Mouse (Mus musculus) liver, embryonic 16.5 days (tissue): Measurements from ENCODE around the gene Itga3. TPM values are rescaled to one million over a fixed set of nuclear protein-coding genes. Genes with fewer than 3 reads are reported as not detected.

Experiments used
- ATAC-seq: fragments of 200-750 bp; cut with Nextera tagmentation; 2 replicates; pipeline ENCODE4 v1.8.0; 2017; ENCODE audit warnings: low read depth, mild to moderate bottlenecking, moderate number of reproducible peaks, moderate library complexity
- H3K27ac ChIP-seq: fragments of 300-500 bp; sonication (generic); 2 replicates; pipeline ENCODE4 v1.5.1; 2014; ENCODE audit warnings: mild to moderate bottlenecking, low read length
- H3K27me3 ChIP-seq: fragments of 300-500 bp; sonication (generic); 2 replicates; pipeline ENCODE4 v1.6.1; 2014; ENCODE audit warnings: low read depth, low read length, mixed read lengths; ENCODE audit not compliant: control insufficient read depth, insufficient read depth
- H3K36me3 ChIP-seq: fragments of 300-500 bp; sonication (generic); 2 replicates; pipeline ENCODE4 v1.6.1; 2014; ENCODE audit warnings: mild to moderate bottlenecking; ENCODE audit not compliant: control insufficient read depth, insufficient read depth
- H3K4me1 ChIP-seq: fragments of 300-500 bp; sonication (generic); 2 replicates; pipeline ENCODE4 v1.6.1; 2014; ENCODE audit warnings: low read depth, low read length, mixed read lengths; ENCODE audit not compliant: control insufficient read depth
- H3K4me2 ChIP-seq: fragments of 300-500 bp; sonication (generic); 2 replicates; pipeline ENCODE4 v1.6.1; 2014; ENCODE audit warnings: low read depth, low read length, mixed read lengths
- H3K4me3 ChIP-seq: fragments of 300-500 bp; sonication (generic); 2 replicates; pipeline ENCODE4 v1.5.1; 2014; ENCODE audit warnings: low read depth, mild to moderate bottlenecking, low read length
- H3K9ac ChIP-seq: fragments of 300-500 bp; sonication (generic); 2 replicates; pipeline ENCODE4 v1.6.1; 2014; ENCODE audit warnings: low read depth, low read length
- H3K9me3 ChIP-seq: fragments of 300-500 bp; sonication (generic); replicated peaks from 2 replicates; pipeline ENCODE4 v1.6.1; 2016; ENCODE audit warnings: low read length; ENCODE audit not compliant: control insufficient read depth
- WGBS: fragments of 180-500 bp; shearing (Covaris S2); extraction: QIAGEN DNeasy Blood & Tissue Kit; methylation state at CpG from one replicate; pipeline ENCODE4 v1.1.7; 2014; ENCODE audit not compliant: insufficient replicate concordance; 5-methylcytosine and 5-hydroxymethylcytosine counted together
- polyA plus RNA-seq: library from polyadenylated mRNA; unstranded; fragments of >200 nt; fragmentation: Nextera tagmentation; extraction: Ambion mirVana; gene quantifications from 2 replicates; pipeline ENCODE4 v1.2.1, GENCODE M21; 2015

Gene Itga3
- polyA plus RNA-seq = 1.7 and 2.2 TPM in 2 replicates

DNA sequence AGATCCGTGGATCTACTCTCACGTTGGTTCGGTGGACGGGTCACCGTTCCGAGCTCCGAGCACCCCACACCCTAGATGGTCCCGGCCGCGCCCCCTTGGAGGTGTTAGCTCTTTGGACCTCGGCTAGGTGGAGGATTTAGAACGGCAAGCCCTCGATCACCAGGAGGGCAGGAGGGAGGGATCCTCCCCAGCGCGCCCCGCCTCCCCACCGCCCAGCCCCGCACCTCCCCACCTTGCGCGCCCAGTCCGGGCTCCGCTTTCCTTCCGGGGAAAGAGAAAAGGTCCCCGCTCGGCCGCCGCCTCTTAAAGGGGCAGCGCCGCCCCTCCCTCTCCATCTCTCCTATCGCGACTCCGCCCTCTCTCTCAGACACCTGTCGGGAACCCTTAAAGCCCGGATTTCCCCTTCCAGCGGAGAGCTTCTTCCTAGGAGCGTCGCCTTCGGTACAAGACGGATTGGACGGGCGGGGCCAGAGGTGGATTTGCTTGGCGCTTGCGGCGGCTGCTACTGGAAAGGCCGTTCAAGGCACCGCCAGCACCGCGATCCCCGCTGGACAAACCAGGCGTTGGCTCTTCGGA lies at the start of gene Itga3:
TSS of gene Itga3 (minus strand) at position 266 of the 576 bp plus-strand sequence.
- Histone ChIP-seq H3K36me3 (no peaks in the 10 kb centered on the region), H3K4me2 (peak within 1 kb of the TSS; percentile 34), H3K4me1 (peaks cover 5% of the 10 kb centered on the region), H3K9me3 (no peaks in the 10 kb centered on the region), H3K27ac (peak within 1 kb of the TSS; percentile 40; the same call in 1 of the 2 replicates), H3K4me3 (peak within 1 kb of the TSS; percentile 55), H3K27me3 (peaks cover 48% of the 10 kb centered on the region), H3K9ac (peak within 1 kb of the TSS; percentile 19)
- ATAC-seq = peak; percentile 85
- 1% methylated on average over 39 of the region's 51 CpGs for WGBS

DNA sequence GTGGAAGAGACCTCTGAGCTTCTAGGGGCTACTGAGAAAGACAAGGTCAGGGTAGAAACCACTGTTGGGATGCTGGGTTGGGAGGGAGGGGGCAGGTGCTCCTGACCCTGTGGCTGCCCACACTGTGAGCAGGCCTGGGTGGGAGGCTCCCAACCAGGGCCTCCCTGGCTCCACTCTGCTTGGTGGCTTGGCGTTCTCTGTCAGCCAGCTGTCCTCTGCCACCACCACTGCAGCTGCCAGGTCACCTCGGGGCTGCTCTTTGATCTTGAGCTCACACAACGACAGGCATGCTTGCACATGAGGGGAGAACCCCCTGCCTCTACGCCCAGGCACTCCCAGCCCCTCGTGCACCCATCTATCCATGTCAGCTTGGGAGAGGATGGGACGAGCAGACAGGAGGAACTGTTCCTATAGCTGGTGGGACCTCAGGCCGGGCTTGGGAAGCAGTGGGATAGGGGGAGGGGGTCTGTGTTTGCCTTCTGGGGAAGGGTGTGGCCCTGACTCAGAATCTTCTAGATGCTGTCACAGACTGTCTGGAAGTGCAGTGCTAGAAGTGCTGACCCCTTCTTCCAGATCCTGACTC lies 48.9 kb upstream of the Itga3 start:
- no peaks in the 10 kb centered on the region for H3K36me3 ChIP-seq
- no peak overlapping the region for H3K27ac ChIP-seq
- ATAC-seq = no peak
- no peak overlapping the region for H3K9ac ChIP-seq
- 36% methylated on average over 7 of the region's 7 CpGs for WGBS
- H3K27me3 ChIP-seq = peaks cover 66% of the 10 kb centered on the region
- no peaks in the 10 kb centered on the region for H3K4me1 ChIP-seq
- H3K4me2 ChIP-seq = no peak overlapping the region
- H3K9me3 ChIP-seq = no peaks in the 10 kb centered on the region
- H3K4me3 ChIP-seq = no peak overlapping the region

DNA sequence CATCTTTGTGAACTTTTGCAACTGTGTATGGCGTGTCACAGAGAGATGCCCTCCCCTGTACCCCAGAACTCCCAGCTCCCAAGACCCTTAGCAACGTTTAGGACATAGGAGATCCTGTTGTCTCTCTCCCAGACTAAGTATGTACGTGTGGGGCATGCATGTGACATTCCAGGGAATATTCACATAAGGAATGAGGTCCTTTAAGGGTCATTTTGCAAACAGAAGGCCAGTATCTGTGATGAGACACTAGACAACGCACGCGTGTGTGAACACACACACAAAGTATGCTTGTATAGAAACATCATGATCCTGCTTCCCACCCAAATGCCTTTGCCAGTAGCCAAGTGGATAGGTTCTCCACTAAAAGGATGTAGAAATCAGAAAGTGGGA lies 45.5 kb upstream of the Itga3 start:
- H3K4me3 ChIP-seq = no peak overlapping the region
- 31% methylated on average over 6 of the region's 6 CpGs for WGBS
- H3K4me1 ChIP-seq = no peaks in the 10 kb centered on the region
- ATAC-seq = no peak
- H3K9ac ChIP-seq = no peak overlapping the region
- no peaks in the 10 kb centered on the region for H3K36me3 ChIP-seq
- H3K27me3 ChIP-seq = peaks cover 89% of the 10 kb centered on the region
- no peak overlapping the region for H3K27ac ChIP-seq
- H3K4me2 ChIP-seq = no peak overlapping the region
- H3K9me3 ChIP-seq = no peaks in the 10 kb centered on the region

- no peak overlapping the region for H3K4me2 ChIP-seq
- H3K9ac ChIP-seq = no peak overlapping the region
- ATAC-seq = no peak
- no peak overlapping the region for H3K4me3 ChIP-seq
- 1% methylated on average over 63 of the region's 63 CpGs for WGBS
- no peaks in the 10 kb centered on the region for H3K4me1 ChIP-seq
- peaks cover 86% of the 10 kb centered on the region for H3K27me3 ChIP-seq
- no peak overlapping the region for H3K27ac ChIP-seq
- H3K36me3 ChIP-seq = no peaks in the 10 kb centered on the region
- H3K9me3 ChIP-seq = no peaks in the 10 kb centered on the region
Measured at GRCm38 (mm10) chr11:95121161-95122099, 44.8 kb upstream of the Itga3 start.

DNA sequence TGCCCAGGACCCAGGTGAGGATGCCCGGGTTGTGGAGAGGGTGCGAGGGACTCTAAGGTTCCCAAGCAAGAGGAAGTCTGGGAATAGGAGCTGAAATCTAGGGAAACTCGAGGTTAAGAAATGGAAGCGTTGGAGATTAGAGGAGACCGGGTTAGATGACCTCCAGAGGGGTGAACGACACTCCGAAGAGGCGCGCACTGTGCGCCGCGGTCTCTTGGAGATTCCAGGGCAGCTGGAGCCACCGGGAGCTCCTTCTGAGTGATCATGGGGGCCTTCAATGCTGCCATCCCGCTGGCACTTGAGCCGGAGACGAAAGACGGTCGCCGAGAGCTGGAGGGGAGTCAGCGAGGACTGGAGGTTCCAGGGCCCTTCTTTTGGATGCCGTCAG lies 44.0 kb upstream of the Itga3 start:
- H3K4me3 ChIP-seq = no peak overlapping the region
- ATAC-seq = no peak
- H3K4me1 ChIP-seq = no peaks in the 10 kb centered on the region
- H3K27ac ChIP-seq = no peak overlapping the region
- no peak overlapping the region for H3K4me2 ChIP-seq
- no peaks in the 10 kb centered on the region for H3K36me3 ChIP-seq
- peaks cover 82% of the 10 kb centered on the region for H3K27me3 ChIP-seq
- H3K9me3 ChIP-seq = no peaks in the 10 kb centered on the region
- H3K9ac ChIP-seq = no peak overlapping the region
- WGBS = 2% methylated on average over 21 of the region's 21 CpGs

- Histone ChIP-seq H3K4me1 (no peaks in the 10 kb centered on the region), H3K4me3 (no peak within 1 kb of the TSS), H3K9ac (no peak within 1 kb of the TSS), H3K4me2 (no peak within 1 kb of the TSS), H3K9me3 (no peaks in the 10 kb centered on the region), H3K36me3 (no peaks in the 10 kb centered on the region), H3K27ac (no peak within 1 kb of the TSS), H3K27me3 (peaks cover 79% of the 10 kb centered on the region)
- no peak for ATAC-seq
- 2% methylated on average over 55 of the region's 55 CpGs for WGBS
Measured at GRCm38 (mm10) chr11:95119990-95120632, 43.5 kb upstream of the Itga3 start, which contains the start of gene Dlx3. Gene Dlx3, plus strand, starts transcription at chr11:95120119.

GRCm38 (mm10) chr11:95118505-95118904 lies 41.9 kb upstream of the Itga3 start:
- no peaks in the 10 kb centered on the region for H3K4me1 ChIP-seq
- peaks cover 65% of the 10 kb centered on the region for H3K27me3 ChIP-seq
- H3K27ac ChIP-seq = no peak overlapping the region
- H3K4me3 ChIP-seq = no peak overlapping the region
- WGBS = 3% methylated on average over 8 of the region's 8 CpGs
- H3K36me3 ChIP-seq = no peaks in the 10 kb centered on the region
- ATAC-seq = no peak
- no peaks in the 10 kb centered on the region for H3K9me3 ChIP-seq
- H3K4me2 ChIP-seq = no peak overlapping the region
- no peak overlapping the region for H3K9ac ChIP-seq

DNA sequence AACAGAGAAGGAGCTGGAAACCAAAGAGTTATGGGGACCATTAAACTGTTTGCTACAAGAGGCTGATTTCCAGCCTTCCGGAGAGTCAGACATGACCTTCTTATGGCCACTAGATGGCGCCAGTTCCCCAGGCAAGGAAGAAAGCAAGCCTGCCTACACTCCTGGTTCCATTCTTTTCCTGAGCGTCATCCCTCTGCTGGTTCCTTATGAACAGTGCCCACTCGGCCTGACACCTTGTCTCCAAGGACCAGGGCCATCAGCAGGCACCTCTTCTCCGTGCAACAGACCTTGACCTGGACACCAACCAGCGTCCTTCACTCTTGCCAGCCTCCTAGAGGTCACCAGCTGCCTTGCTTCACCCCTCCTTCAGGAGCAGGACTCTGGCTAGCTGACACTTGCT lies 40.4 kb upstream of the Itga3 start:
- Histone ChIP-seq H3K36me3 (no peaks in the 10 kb centered on the region), H3K9ac (no peak overlapping the region), H3K4me2 (no peak overlapping the region), H3K27me3 (peaks cover 50% of the 10 kb centered on the region), H3K27ac (no peak overlapping the region), H3K9me3 (no peaks in the 10 kb centered on the region), H3K4me3 (no peak overlapping the region), H3K4me1 (no peaks in the 10 kb centered on the region)
- ATAC-seq = no peak
- 4% methylated on average over 6 of the region's 6 CpGs for WGBS
